Mouse (Mus musculus): ENCODE measurements around the gene Cdk16. TPM values are rescaled to one million over a fixed set of nuclear protein-coding genes. Genes with fewer than 3 reads are reported as not detected.

Cdk16 gene
- polyA plus RNA-seq (2015; fragmentation: Nextera tagmentation; extraction: Ambion mirVana): 113 and 114 TPM in 2 replicates

GRCm38 (mm10) chrX:20687519-20688067, at the start of gene Cdk16:
Gene Cdk16, plus strand, starts transcription at chrX:20687954.

GRCm38 (mm10) chrX:20658026-20658652, 29.6 kb upstream of the Cdk16 start, which contains the start of gene Uba1:
Gene Uba1, plus strand, starts transcription at chrX:20658326.

GRCm38 (mm10) chrX:20703741-20704290, 16.1 kb downstream of the Cdk16 start, which contains the start of gene Usp11:
Gene Usp11, plus strand, starts transcription at chrX:20703906.

Other genes with a start within 250 kb of the Cdk16 start
- gene Rgn, start 138.2 kb upstream of the Cdk16 start, polyA plus RNA-seq (2015; fragmentation: Nextera tagmentation; extraction: Ambion mirVana): 0.53 and 0.60 TPM in 2 replicates
- 17.5 and 19.1 TPM in 2 replicates for gene Rbm10, start 70.5 kb upstream of the Cdk16 start, polyA plus RNA-seq (2015; fragmentation: Nextera tagmentation; extraction: Ambion mirVana)
- gene Ndufb11, start 70.3 kb upstream of the Cdk16 start, polyA plus RNA-seq (2015; fragmentation: Nextera tagmentation; extraction: Ambion mirVana): 497 and 549 TPM in 2 replicates
- 71.8 and 80.6 TPM in 2 replicates for gene Uba1, start 29.6 kb upstream of the Cdk16 start, polyA plus RNA-seq (2015; fragmentation: Nextera tagmentation; extraction: Ambion mirVana)
- 16.6 and 17.0 TPM in 2 replicates for gene Usp11, start 16.0 kb downstream of the Cdk16 start, polyA plus RNA-seq (2015; fragmentation: Nextera tagmentation; extraction: Ambion mirVana)
- gene Araf, start 109.9 kb downstream of the Cdk16 start, polyA plus RNA-seq (2015; fragmentation: Nextera tagmentation; extraction: Ambion mirVana): 116 and 122 TPM in 2 replicates
- gene Timp1, start 182.2 kb downstream of the Cdk16 start, polyA plus RNA-seq (2015; fragmentation: Nextera tagmentation; extraction: Ambion mirVana): 7.2 and 14.8 TPM in 2 replicates
- 0.06 and 0.12 TPM in 2 replicates for gene Syn1, start 233.1 kb downstream of the Cdk16 start, polyA plus RNA-seq (2015; fragmentation: Nextera tagmentation; extraction: Ambion mirVana)
- gene Cfp, start 243.6 kb downstream of the Cdk16 start, polyA plus RNA-seq (2015; fragmentation: Nextera tagmentation; extraction: Ambion mirVana): 10.2 and 13.6 TPM in 2 replicates